Comparison of ENCODE assay signal across 8 mouse cellular contexts in genomic region chr5:9162088-9162487, GRCm38 (mm10). TPM values are rescaled to one million over a fixed set of nuclear protein-coding genes. Genes with fewer than 3 reads are reported as not detected.
A peak's percentile ranks its signal among the peaks of the same experiment; 100 is the strongest.
DNase-seq lines count a peak whose midpoint lies in the region; ATAC-seq and TF ChIP-seq lines count a peak whose summit lies in the region.

No protein-coding gene starts in this region.

- peak; percentile 0 for ATAC-seq in Patski
- no peak for ATAC-seq in embryonic facial prominence, embryonic 15.5 days (ENCODE audit: insufficient number of reproducible peaks, low FRiP score, low TSS enrichment, low read depth)
- peak; percentile 9 for ATAC-seq in inflammation-experienced regulatory T-cells, adult 6 months

- peak overlapping the region; percentile 66 for H3K9ac ChIP-seq in embryonic facial prominence, embryonic 15.5 days

- no peaks in the 10 kb centered on the region for H3K27me3 ChIP-seq in Patski
- H3K27me3 ChIP-seq in embryonic facial prominence, embryonic 15.5 days, result no peaks in the 10 kb centered on the region

- in situ Hi-C loops in Patski (cut with MboI; ENCODE audit: low pct_unique_long_range_greater_than_20kb), result no loop called here

- H3K4me3 ChIP-seq in layer of hippocampus, adult 2 months, result peak overlapping the region; percentile 83
- H3K4me3 ChIP-seq in embryonic facial prominence, embryonic 15.5 days (replicated peaks), result peak overlapping the region; percentile 90

- no peak for TF ChIP-seq CTCF in layer of hippocampus, adult 2 months (conservative IDR thresholded peaks at IDR 0.05)
- no peak for TF ChIP-seq CTCF in Patski (IDR thresholded peaks at IDR 0.05)

- CTCF ChIA-PET in Patski (lab: Charles Lee), result no interaction called here

- H3K4me1 ChIP-seq in embryonic facial prominence, embryonic 15.5 days, result 0 out of 2 replicates have a peak, but pooled peaks cover 5% of the 10 kb centered on the region

- no peaks in the 10 kb centered on the region for H3K36me3 ChIP-seq in embryonic facial prominence, embryonic 15.5 days

- POLR2A ChIA-PET in Patski (lab: Charles Lee), result interaction anchor here (0.8 to 1.3 kb wide), 2 partner anchors 9 to 78 kb away, joined by 3 read pairs; no protein-coding TSS in a partner anchor

- no peaks in the 10 kb centered on the region for H3K9me3 ChIP-seq in embryonic facial prominence, embryonic 15.5 days (replicated peaks)

- WGBS in embryonic facial prominence, embryonic 15.5 days, result 7% methylated on average over 7 of the region's 7 CpGs

- no peak for DNase-seq in layer of hippocampus, adult 2 months (ENCODE audit: low spot score in 2 of 2)
- DNase-seq in layer of hippocampus, postnatal 36 days, result no peak
- DNase-seq in Patski (ENCODE audit: low read depth, low spot score), result no peak
- DNase-seq in lung, postnatal 10 days, result peak; percentile 11
- DNase-seq in testis, postnatal 10 days (ENCODE audit: low spot score), result peak; percentile 45
- DNase-seq in layer of hippocampus, adult 11-12 months (ENCODE audit: low spot score), result no peak

- H3K4me2 ChIP-seq in embryonic facial prominence, embryonic 15.5 days (replicated peaks), result peak overlapping the region; percentile 72

- peak overlapping the region; percentile 98 for H3K27ac ChIP-seq in layer of hippocampus, adult 2 months
- H3K27ac ChIP-seq in embryonic facial prominence, embryonic 15.5 days (replicated peaks), result peak overlapping the region; percentile 100

RNA-seq across cellular contexts. Expression of gene Dmtf1, which starts 0.5 kb away (rescaled TPM):
- 10 to 100 TPM; 55.9 to 64.2 TPM for total RNA-seq in layer of hippocampus, adult 2 months (2021)
- 10 to 100 TPM; 53.8 to 58.0 TPM for total RNA-seq in layer of hippocampus, postnatal 36 days (2021)
- 38.5 TPM for polyA plus RNA-seq in Patski (2021)
- polyA plus RNA-seq in embryonic facial prominence, embryonic 15.5 days (2015; fragmentation: Nextera tagmentation; extraction: Ambion mirVana), result 47.0 and 49.0 TPM in 2 replicates
- polyA plus RNA-seq in inflammation-experienced regulatory T-cells, adult 6 months (2017; shearing (Covaris generic)), result 100 to 1,000 TPM in 2 of 3 experiments, 10 to 100 TPM in 1; 75.8 to 116 (median 104) TPM

Comparison
In these comparisons a context has a peak if more than half of its experiments do, and no peak if none do; other contexts are left out.
1. DNase-seq: peak in lung, postnatal 10 days (single experiment) and testis, postnatal 10 days (single experiment); none in layer of hippocampus, adult 2 months (0 of 2), layer of hippocampus, postnatal 36 days (0 of 2), Patski (single experiment) and layer of hippocampus, adult 11-12 months (single experiment).